Comparison of ENCODE assay signal across 21 mouse cellular contexts in the genomic region with DNA sequence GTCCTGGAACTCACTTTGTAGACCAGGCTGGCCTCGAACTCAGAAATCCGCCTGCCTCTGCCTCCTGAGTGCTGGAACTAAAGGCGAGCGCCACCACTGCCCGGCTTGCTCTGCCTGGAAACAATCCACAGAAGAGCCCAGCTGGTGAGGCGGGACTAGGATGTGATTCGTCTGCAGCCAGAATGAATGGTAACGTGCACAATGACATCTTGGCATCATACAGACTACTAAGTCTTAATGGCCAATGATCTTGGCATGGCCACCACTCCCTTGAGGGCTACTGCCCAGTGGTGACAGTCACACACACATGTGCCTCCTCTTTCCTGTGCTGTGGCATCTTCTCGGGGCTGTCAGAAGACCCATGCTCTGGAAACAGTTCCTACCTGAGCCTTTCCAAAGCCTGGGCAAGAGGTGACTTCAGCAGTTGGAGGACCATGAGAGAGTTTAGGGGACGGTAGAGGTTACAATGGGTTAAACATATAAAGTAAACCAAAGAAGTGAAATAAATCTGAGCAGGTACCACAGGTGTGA. TPM values are rescaled to one million over a fixed set of nuclear protein-coding genes. Genes with fewer than 3 reads are reported as not detected.
DNase-seq lines count a peak whose midpoint lies in the region; ATAC-seq lines count a peak whose summit lies in the region.
"Had no signal": no experiment of that assay in that cellular context is flagged by ENCODE, and none has a peak within 500 bp of the region (broad histone marks: within the 10 kb centered on the region; RNA-seq: fewer than 3 reads in every experiment).

No protein-coding gene starts in this region.

- H3K27ac ChIP-seq in heart, embryonic 12.5 days (ENCODE audit: poor library complexity, severe bottlenecking) = peak overlapping the region; percentile 93
- H3K27ac ChIP-seq in intestine, embryonic 14.5 days (ENCODE audit: low read depth) = peak overlapping the region; percentile 98; the same call in 1 of the 2 replicates
- no peak overlapping the region for H3K27ac ChIP-seq in intestine, embryonic 16.5 days (ENCODE audit: low read length)
- peak overlapping the region; percentile 36 for H3K27ac ChIP-seq in stomach, embryonic 15.5 days
- H3K27ac ChIP-seq: embryonic facial prominence, embryonic 10.5 days; hindbrain, embryonic 14.5 days; limb, embryonic 13.5 days; liver, embryonic 13.5 days; midbrain, embryonic 12.5 days had no signal

- H3K4me1 ChIP-seq in heart, embryonic 12.5 days (replicated peaks) = peaks cover 27% of the 10 kb centered on the region
- peaks cover 21% of the 10 kb centered on the region for H3K4me1 ChIP-seq in intestine, embryonic 14.5 days (replicated peaks; ENCODE audit: control insufficient read depth, insufficient read depth, low read length)
- peaks cover 27% of the 10 kb centered on the region for H3K4me1 ChIP-seq in intestine, embryonic 16.5 days (ENCODE audit: control insufficient read depth, insufficient read depth, low read length)
- H3K4me1 ChIP-seq in stomach, embryonic 15.5 days = 0 out of 2 replicates have a peak, but pooled peaks cover 12% of the 10 kb centered on the region

- H3K9me3 ChIP-seq in heart, embryonic 12.5 days (replicated peaks) = no peaks in the 10 kb centered on the region
- no peaks in the 10 kb centered on the region for H3K9me3 ChIP-seq in intestine, embryonic 14.5 days (ENCODE audit: control insufficient read depth, low read length)
- H3K9me3 ChIP-seq in intestine, embryonic 16.5 days (ENCODE audit: control insufficient read depth, low read length) = no peaks in the 10 kb centered on the region
- H3K9me3 ChIP-seq in stomach, embryonic 15.5 days = no peaks in the 10 kb centered on the region
- H3K9me3 ChIP-seq: embryonic facial prominence, embryonic 10.5 days; limb, embryonic 13.5 days; liver, embryonic 13.5 days; midbrain, embryonic 12.5 days; neural tube, embryonic 15.5 days had no signal

- peak; percentile 48 for DNase-seq in cerebellum, adult 9-10 months
- no peak for DNase-seq in cerebellum, adult 11-12 months
- DNase-seq in heart, postnatal 4 days = no peak
- no peak for DNase-seq in intestine, embryonic 14.5 days (ENCODE audit: low spot score)
- no peak for DNase-seq in testis, postnatal 10 days (ENCODE audit: low spot score)
- DNase-seq: gastrocnemius, postnatal 25 days; kidney, postnatal 4 days; liver, embryonic 13.5 days; lung, embryonic 14.5 days; thymus, postnatal 25 days had no signal

- no peak for ATAC-seq in heart, embryonic 12.5 days (ENCODE audit: insufficient number of reproducible peaks, low FRiP score)
- ATAC-seq in intestine, embryonic 14.5 days (replicated peaks; ENCODE audit: low FRiP score, low TSS enrichment, low read depth) = no peak
- no peak for ATAC-seq in intestine, embryonic 16.5 days
- ATAC-seq in stomach, embryonic 15.5 days (ENCODE audit: insufficient read depth, low FRiP score, low read depth) = no peak
- ATAC-seq: CD4-positive, CD25-positive, alpha-beta regulatory T cell, adult 4 months; forebrain, embryonic 16.5 days; inflammation-experienced regulatory T-cells, adult 6 months had no signal

- H3K9ac ChIP-seq in heart, embryonic 12.5 days = no peak overlapping the region
- no peak overlapping the region for H3K9ac ChIP-seq in intestine, embryonic 14.5 days (ENCODE audit: low read length)
- no peak overlapping the region for H3K9ac ChIP-seq in intestine, embryonic 16.5 days (ENCODE audit: low read depth, low read length)
- no peak overlapping the region for H3K9ac ChIP-seq in stomach, embryonic 15.5 days
- H3K9ac ChIP-seq: hindbrain, embryonic 14.5 days; limb, embryonic 13.5 days; liver, embryonic 13.5 days; lung, embryonic 14.5 days; midbrain, embryonic 12.5 days; neural tube, embryonic 15.5 days had no signal

- peaks cover 47% of the 10 kb centered on the region for H3K36me3 ChIP-seq in heart, embryonic 12.5 days
- H3K36me3 ChIP-seq in intestine, embryonic 14.5 days (ENCODE audit: control insufficient read depth, insufficient read depth, low read length) = peaks cover 62% of the 10 kb centered on the region
- H3K36me3 ChIP-seq in intestine, embryonic 16.5 days (ENCODE audit: control insufficient read depth, insufficient read depth, low read length) = peaks cover 16% of the 10 kb centered on the region
- H3K36me3 ChIP-seq in stomach, embryonic 15.5 days = peaks cover 30% of the 10 kb centered on the region

- no peaks in the 10 kb centered on the region for H3K27me3 ChIP-seq in heart, embryonic 12.5 days (replicated peaks)
- H3K27me3 ChIP-seq in intestine, embryonic 14.5 days (replicated peaks; ENCODE audit: control insufficient read depth, insufficient read depth, low read length) = no peaks in the 10 kb centered on the region
- no peaks in the 10 kb centered on the region for H3K27me3 ChIP-seq in intestine, embryonic 16.5 days (replicated peaks; ENCODE audit: control insufficient read depth, insufficient read depth, low read length)
- no peaks in the 10 kb centered on the region for H3K27me3 ChIP-seq in stomach, embryonic 15.5 days (replicated peaks)
- H3K27me3 ChIP-seq: limb, embryonic 13.5 days; liver, embryonic 13.5 days; midbrain, embryonic 12.5 days; neural tube, embryonic 15.5 days had no signal

- WGBS in heart, embryonic 12.5 days = 91% methylated on average over 10 of the region's 10 CpGs
- WGBS in intestine, embryonic 14.5 days = 90% methylated on average over 10 of the region's 10 CpGs
- WGBS in intestine, embryonic 16.5 days = 87% methylated on average over 9 of the region's 10 CpGs
- 89% methylated on average over 10 of the region's 10 CpGs for WGBS in stomach, embryonic 15.5 days

- no peak overlapping the region for H3K4me2 ChIP-seq in heart, embryonic 12.5 days
- H3K4me2 ChIP-seq in intestine, embryonic 14.5 days (ENCODE audit: low read length) = no peak overlapping the region
- no peak overlapping the region for H3K4me2 ChIP-seq in intestine, embryonic 16.5 days (ENCODE audit: low read depth, low read length)
- H3K4me2 ChIP-seq in stomach, embryonic 15.5 days = no peak overlapping the region
- H3K4me2 ChIP-seq: hindbrain, embryonic 14.5 days; limb, embryonic 13.5 days; liver, embryonic 13.5 days; lung, embryonic 14.5 days; midbrain, embryonic 12.5 days; neural tube, embryonic 15.5 days had no signal

- no peak overlapping the region for H3K4me3 ChIP-seq in heart, embryonic 12.5 days
- H3K4me3 ChIP-seq in intestine, embryonic 14.5 days (ENCODE audit: low read depth, low read length) = no peak overlapping the region
- no peak overlapping the region for H3K4me3 ChIP-seq in intestine, embryonic 16.5 days (ENCODE audit: low read length)
- H3K4me3 ChIP-seq in stomach, embryonic 15.5 days (replicated peaks) = no peak overlapping the region
- H3K4me3 ChIP-seq: embryonic facial prominence, embryonic 10.5 days; limb, embryonic 13.5 days; liver, embryonic 13.5 days; midbrain, embryonic 12.5 days; neural tube, embryonic 15.5 days had no signal

RNA-seq across cellular contexts. Expression of a gene that starts 1.4 kb away (rescaled TPM):
- polyA plus RNA-seq in heart, embryonic 12.5 days (2016; fragmentation: Nextera tagmentation; extraction: Ambion mirVana) = 62.2 and 63.9 TPM in 2 replicates
- total RNA-seq in heart, postnatal 4 days (2021) = 10 to 100 TPM; 84.3 to 92.5 TPM
- 14.2 and 14.7 TPM in 2 replicates for polyA plus RNA-seq in intestine, embryonic 14.5 days (2014; fragmentation: Nextera tagmentation; extraction: Ambion mirVana)
- 12.7 and 14.1 TPM in 2 replicates for polyA plus RNA-seq in intestine, embryonic 16.5 days (2015; fragmentation: Nextera tagmentation; extraction: Ambion mirVana)
- 19.2 and 19.9 TPM in 2 replicates for polyA plus RNA-seq in stomach, embryonic 15.5 days (2015; fragmentation: Nextera tagmentation; extraction: Ambion mirVana)
